Mouse (Mus musculus): Measurements from ENCODE around the gene Shoc2. TPM values are rescaled to one million over a fixed set of nuclear protein-coding genes. Genes with fewer than 3 reads are reported as not detected.
A peak's percentile ranks its signal among the peaks of the same experiment; 100 is the strongest.
"Not testable (repeated sequence)": the region's sequence is repeated elsewhere in the genome, so short reads cannot be mapped to it uniquely, and the experiment has no call there.

The Shoc2 gene
- 10 to 100 TPM; 27.0 to 27.9 TPM for total RNA-seq (2021)
- long read RNA-seq, experiment 1, partial matches to known transcripts = 8 of 25 reads
- long read RNA-seq, experiment 1, other reads (novel, unspliced or antisense) = 12 of 25 reads
- long read RNA-seq, experiment 2, partial matches to known transcripts = 6 of 15 reads
- long read RNA-seq, experiment 2, other reads (novel, unspliced or antisense) = 7 of 15 reads

GRCm38 (mm10) chr19:53943802-53944785 is at the start of gene Shoc2, which contains the start of gene Bbip1:
TSS of gene Shoc2 (plus strand) at chr19:53944306.
TSS of gene Bbip1 (minus strand) at chr19:53944627.
- peak; percentile 99 to 100 for DNase-seq

GRCm38 (mm10) chr19:53894538-53895121 is 49.5 kb upstream of the Shoc2 start:
- DNase-seq = peak; percentile 72 to 74

GRCm38 (mm10) chr19:53898046-53898445 is 46.1 kb upstream of the Shoc2 start:
- peak; percentile 51 to 59 for DNase-seq

GRCm38 (mm10) chr19:53898498-53898897 is 45.6 kb upstream of the Shoc2 start:
- peak; percentile 45 to 60 for DNase-seq

GRCm38 (mm10) chr19:53898970-53899900 is 44.9 kb upstream of the Shoc2 start:
- DNase-seq = no peak

GRCm38 (mm10) chr19:53899941-53900610 is 44.0 kb upstream of the Shoc2 start:
- DNase-seq = no peak

GRCm38 (mm10) chr19:53901931-53902738 is 42.0 kb upstream of the Shoc2 start:
- DNase-seq = no peak

- DNase-seq = peak; percentile 93 to 98
These were observed 41.2 kb upstream of the Shoc2 start for GRCm38 (mm10) chr19:53902739-53903487.

GRCm38 (mm10) chr19:53903507-53904321 is 40.4 kb upstream of the Shoc2 start:
- peak; percentile 66 to 68 for DNase-seq

GRCm38 (mm10) chr19:53904833-53905480 is 39.1 kb upstream of the Shoc2 start:
- DNase-seq = no peak

GRCm38 (mm10) chr19:53906033-53906702 is 37.9 kb upstream of the Shoc2 start:
- DNase-seq = no peak

- DNase-seq = not testable (repeated sequence)
These were observed 37.4 kb upstream of the Shoc2 start for GRCm38 (mm10) chr19:53906703-53907070.

- no peak for DNase-seq
These were observed 29.2 kb upstream of the Shoc2 start for GRCm38 (mm10) chr19:53914950-53915349.

- no peak for DNase-seq
These were observed 24.6 kb upstream of the Shoc2 start for GRCm38 (mm10) chr19:53919541-53919940.

- DNase-seq = not testable (repeated sequence)
These were observed 22.1 kb upstream of the Shoc2 start for GRCm38 (mm10) chr19:53921996-53922395.

GRCm38 (mm10) chr19:53925338-53925751 is 18.8 kb upstream of the Shoc2 start:
- peak in 1 of 2 experiments; percentile 40 for DNase-seq

- no peak for DNase-seq
These were observed 17.4 kb upstream of the Shoc2 start for GRCm38 (mm10) chr19:53926705-53927104.
